Mouse (Mus musculus): Measurements from ENCODE around the gene Krt25.

Gene Krt25

GRCm38 (mm10) chr11:99275624-99276023 is 47.1 kb downstream of the Krt25 start:
- DNase-seq = no peak

- DNase-seq = no peak
Observed at GRCm38 (mm10) chr11:99272721-99273120, 50.0 kb downstream of the Krt25 start.

DNA sequence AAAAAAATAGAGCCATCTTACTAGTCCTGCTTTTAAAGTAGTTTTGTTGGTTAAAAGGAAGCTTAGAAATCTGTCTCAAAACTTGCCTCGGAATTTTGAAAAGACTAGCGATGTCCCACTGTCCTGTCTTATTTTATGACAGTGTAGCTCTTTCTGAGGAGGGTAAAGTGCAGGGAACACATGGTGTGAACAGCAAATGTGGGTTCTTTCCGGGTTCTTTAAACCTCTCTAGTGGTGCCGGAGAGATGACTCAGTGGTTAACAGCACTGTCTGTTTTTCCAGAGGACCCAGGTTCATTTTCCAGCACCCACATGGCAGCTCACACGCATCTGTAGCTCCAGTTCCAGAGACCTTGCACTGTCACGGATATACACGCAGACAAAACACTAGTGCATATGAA is 53.6 kb downstream of the Krt25 start:
- no peak for DNase-seq

GRCm38 (mm10) chr11:99265796-99266195 is 57.0 kb downstream of the Krt25 start:
- DNase-seq = no peak
